Mouse (Mus musculus) frontal cortex, postnatal 25 days (tissue): ENCODE data around the gene Arrdc2.
"Not testable (repeated sequence)": the region's sequence is repeated elsewhere in the genome, so short reads cannot be mapped to it uniquely, and the experiment has no call there.

Experiments
- DNase-seq, 2 experiments: peaks; one replicate each; pipeline ENCODE4 v3.0.0; 2022; ENCODE audit warnings: low spot score in 2 of 2

Arrdc2 gene

DNA sequence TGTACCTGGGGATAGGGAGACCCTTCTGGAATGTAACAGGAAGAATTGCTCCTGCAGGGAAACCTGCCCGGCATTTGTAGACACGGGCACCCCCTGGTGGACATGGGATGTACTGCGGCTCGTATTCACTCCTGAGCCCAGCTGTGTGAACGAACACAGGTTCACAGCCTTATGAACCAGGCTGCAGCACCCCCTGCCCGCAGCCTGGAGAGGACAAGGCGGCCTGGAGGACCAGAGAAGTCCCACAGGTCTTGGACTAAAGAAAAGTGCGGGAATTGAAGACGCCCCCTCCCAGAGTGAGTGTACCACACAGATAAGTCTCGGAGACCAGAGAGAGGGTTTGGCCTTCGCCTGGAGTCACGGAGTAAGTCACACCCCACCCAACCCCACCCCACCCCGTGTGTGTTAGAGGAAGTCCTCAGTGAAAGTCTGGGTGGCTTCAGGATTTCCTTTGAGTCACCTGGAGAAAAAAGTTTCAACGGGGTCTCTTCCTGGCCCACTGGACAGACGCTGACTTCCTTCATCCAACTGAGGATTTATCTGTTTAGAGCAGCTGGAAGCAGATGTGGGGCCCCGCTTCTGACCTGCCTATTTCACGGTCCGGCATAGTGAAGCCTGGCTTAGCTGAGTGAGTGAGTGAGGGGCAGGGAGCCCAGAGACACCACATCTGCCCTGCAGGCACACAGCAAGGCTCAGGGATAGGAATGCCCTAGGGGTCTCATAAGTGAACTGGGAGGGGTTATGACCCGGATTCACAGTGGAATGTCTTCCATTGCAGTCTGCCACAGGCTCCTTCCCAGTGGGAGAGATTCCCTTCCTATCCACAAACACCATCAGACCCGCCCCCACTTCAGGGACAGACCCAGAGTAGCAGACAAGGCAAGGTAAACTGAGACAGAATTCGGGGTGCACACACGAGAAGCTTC, 1.9 kb upstream of the Arrdc2 start:
- peak; percentile 95 to 98 for DNase-seq

DNA sequence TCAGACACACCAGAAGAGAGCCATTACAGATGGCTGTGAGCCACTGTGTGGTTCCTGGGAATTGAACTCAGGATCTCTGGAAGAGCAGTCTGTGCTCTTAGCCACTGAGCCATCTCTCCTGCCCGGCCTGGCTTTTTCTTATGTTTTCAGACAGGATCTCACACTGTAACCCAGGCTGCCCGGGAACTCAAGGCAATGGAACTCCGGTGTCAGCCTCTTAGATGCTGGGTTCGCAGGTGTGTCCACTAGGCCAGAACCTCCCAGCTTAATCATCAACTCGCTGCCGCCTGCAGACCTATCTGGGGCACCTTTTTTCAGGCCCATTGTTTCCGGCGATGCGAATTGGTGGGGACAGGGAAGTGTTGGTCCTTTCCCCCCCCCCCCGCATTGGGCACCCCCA, 1.1 kb upstream of the Arrdc2 start:
- DNase-seq, result no peak

DNA sequence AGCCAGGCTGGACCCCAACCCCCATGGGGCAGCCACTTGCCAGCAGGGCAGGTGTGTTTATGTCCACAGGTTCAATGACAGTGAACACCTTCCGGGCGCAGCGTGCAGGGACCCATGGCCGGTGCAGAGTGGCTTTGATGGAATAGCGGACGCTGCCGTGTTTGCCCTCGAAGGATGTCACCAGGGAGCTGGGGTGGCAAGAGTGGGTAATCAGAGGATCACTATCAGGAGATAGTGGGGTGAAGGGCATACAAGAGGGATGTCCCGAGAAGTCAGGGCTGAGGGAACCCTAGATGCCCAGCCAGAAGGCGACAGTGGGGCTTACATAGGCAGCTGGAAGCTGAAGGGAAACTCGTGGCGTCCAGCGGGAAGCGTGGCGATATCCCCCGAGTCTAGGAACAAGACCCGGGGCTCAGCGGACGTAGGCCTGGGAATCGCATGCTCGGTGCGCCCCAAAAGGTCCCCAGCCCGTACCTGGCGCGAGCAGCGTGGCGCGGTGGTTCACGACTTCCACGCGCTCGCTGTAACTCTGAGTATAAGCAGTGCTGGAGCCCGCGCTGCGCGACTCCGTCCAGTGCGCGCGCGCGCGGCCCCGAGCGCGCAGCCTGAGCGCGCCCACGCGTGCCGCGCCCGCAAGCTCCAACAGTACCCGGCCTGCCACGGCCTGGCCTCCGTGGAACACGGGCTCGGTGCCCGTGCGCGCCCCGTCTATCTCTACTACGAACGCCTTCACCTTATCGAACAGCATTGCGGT, 689 bp downstream of the Arrdc2 start:
- no peak for DNase-seq

DNA sequence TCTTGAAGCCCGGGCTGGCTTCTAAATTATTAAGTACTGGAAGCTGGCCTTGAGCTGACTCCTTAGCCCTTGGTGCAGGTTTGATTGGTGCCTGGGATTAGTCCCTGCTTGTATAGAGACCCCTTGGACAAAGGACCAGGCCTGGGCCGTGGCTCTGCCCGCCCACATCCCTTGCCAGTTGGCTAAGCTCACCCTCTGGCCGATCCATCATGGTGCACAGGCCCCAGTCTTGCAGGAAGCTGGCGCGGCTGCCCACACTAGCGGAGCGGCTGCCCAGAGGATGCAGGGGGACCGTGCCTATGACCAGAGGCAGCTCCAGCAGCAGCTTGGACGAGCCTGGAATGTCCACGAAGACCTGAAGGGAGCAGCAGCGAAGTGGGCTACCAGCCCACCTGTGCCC, 2.9 kb downstream of the Arrdc2 start:
- no peak for DNase-seq

DNA sequence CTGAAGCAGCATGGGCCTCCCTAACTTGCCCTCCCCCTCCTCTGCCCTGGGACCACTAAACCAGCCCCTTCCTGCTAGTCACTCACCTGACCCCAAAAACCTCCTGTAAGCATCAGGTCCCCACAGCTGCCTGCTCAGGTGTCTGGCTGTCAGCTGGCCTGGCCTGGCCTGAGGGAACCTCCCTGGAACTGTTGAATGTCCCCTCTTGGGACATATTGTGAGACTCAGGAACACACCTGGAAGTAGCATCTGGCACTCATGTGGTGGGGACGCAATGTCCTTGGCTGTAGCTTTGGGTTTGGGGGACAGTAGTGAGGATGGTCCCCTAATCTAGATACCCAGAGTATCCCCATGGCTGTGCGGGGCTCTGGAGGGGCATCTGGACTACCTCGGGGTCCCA, 5.4 kb downstream of the Arrdc2 start:
- no peak for DNase-seq

DNA sequence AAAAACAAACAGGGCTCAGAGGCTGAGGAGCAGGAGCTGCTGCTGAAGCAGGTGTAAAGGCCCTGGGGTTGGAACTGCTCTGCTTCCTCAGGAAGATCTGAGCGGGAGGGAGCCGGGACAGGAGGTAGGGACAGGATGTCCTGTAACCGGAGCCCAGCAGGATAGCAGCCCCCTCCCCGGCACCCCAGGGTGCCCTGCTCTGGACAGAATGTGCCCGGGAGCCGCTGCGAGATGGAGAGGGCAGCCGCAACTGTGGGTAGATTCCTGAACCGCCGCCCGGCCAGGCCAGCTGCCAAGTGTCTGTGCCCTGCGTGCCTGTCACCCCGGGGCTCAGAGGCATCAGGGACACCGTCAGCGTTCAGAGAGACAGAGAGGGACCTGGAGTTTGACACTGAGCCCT, 6.0 kb downstream of the Arrdc2 start:
- no peak for DNase-seq

DNA sequence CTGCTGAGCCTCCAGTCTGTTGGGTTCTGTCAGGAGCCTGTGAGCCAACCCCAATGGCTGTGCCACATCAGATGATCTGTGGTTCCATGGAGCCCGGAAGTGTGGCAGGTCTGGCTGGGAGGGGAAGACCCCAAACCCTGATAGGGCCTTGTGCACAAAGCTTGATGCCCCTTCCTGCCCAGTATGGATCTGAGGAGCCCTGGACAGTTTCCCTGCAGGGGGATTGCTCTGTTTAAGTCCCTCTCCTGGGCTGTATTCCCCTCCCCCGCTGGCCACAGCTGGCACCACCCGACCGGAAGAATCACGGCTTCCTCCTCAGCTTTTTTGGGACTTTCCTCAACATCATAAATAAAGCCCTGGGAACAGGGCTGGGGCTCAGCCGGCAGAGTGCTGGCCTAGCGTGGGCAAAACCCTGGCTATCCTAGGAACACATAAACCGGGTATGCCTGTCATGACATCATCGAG, 6.5 kb downstream of the Arrdc2 start:
- DNase-seq, result no peak

DNA sequence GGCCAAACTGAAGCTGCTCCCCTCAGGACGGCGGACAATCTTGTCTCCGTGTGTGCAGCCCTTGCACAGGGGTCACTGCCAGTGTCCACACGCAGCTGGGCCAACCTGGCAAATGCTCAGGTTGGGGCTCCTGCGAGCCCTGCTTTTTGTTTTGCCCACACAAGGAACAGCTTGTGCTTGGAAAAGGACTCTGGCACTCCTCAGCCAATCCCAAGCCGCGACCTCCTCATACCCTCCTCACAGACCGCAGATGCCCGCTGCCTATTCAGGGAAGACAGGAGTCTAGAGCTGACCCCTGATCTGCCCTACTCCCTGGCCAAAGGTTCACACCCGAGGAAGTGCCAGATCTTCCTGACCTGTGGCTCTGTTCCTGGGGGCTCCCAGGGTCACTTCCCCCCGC, 7.1 kb downstream of the Arrdc2 start:
- DNase-seq, result no peak

- no peak for DNase-seq
These were observed 8.0 kb downstream of the Arrdc2 start for GRCm38 (mm10) chr8:70831517-70831916.

DNA sequence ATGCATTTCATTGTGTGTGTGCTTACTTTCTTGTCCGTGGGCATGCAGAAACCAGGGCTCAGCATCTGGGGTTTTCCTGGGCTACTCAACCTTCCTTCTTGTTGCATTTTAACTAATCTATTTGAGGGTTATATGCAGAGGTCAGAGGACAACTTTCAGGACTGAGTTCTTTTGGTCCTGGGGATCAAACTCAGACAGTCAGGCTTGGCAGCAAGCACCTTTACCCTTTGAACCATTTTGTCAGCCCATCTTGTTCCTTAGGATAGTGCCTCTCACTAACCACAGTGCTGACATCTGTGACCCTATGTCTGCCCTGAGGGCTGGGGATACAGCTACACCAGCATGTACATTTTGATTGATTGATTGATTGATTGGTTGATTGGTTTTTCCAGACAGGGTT, 11.7 kb downstream of the Arrdc2 start:
- DNase-seq, result no peak

DNA sequence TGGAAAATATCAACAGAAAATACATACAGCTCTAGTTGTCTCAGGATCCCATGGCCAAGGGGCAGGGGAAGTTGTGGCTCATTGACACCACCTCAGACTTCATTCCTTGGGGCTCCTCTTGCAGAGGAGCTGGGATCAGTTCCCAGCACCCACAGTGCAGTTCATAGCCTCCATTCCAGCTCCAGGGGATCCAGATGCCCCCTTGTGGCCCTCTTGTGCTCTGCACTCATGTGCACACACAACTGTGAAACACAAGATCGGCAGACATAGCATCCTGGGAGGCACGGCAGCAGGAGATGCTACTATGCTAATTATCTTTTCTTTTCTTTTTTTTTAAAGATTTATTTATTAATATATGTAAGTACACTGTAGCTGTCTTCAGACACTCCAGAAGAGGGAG, 12.5 kb downstream of the Arrdc2 start:
- no peak for DNase-seq

GRCm38 (mm10) chr8:70825816-70826215, 13.7 kb downstream of the Arrdc2 start:
- no peak for DNase-seq

GRCm38 (mm10) chr8:70823802-70824201, 15.7 kb downstream of the Arrdc2 start:
- DNase-seq, result no peak

DNA sequence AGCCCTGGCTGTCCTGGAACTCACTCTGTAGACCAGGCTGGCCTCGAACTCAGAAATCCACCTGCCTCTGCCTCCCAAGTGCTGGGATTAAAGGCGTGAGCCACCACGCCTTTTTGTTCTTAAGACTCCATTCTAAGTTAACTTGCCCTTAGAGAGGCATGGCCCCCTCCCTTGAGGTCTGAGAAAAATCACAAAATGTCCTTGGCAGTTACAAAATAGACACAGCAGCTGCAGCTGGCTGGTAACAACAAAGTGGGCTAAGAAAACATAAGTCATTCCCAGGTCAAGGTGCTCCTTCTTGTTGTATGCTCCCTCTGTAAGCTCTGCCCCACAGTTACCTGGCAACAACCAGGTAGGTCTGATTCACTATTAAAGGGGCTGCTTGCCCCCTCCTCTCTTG, 16.9 kb downstream of the Arrdc2 start:
- DNase-seq, result not testable (repeated sequence)

- DNase-seq, result no peak
These were observed 17.5 kb downstream of the Arrdc2 start for GRCm38 (mm10) chr8:70821992-70822391.

DNA sequence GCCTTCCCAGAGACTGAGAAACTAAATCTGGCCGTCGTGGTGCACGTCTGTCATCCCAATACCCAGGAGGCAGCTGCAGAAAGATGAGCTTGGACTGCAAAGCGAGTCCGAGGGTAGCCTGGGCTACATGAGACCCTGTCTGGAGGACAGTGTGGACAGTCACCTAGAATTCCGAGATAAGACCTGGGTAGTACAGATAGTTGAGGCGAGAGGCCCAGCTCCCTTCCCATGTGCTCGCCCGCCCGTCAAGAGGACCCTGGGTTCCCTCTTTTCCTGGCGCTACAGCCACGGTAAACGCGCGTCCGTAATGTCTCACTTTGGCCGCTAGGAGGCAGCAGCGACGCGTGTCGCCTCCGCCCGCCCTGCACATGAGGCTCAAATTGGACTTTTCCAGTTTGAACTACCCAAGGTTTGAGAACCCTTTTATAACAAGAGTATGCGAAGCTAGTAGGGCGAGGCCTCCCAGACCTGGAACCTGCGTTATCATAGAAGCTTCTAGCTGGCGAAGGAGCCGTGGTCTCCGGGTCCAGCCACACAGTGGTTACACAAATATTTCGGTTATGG, 18.0 kb downstream of the Arrdc2 start:
- DNase-seq, result peak in 1 of 2 experiments; percentile 54

DNA sequence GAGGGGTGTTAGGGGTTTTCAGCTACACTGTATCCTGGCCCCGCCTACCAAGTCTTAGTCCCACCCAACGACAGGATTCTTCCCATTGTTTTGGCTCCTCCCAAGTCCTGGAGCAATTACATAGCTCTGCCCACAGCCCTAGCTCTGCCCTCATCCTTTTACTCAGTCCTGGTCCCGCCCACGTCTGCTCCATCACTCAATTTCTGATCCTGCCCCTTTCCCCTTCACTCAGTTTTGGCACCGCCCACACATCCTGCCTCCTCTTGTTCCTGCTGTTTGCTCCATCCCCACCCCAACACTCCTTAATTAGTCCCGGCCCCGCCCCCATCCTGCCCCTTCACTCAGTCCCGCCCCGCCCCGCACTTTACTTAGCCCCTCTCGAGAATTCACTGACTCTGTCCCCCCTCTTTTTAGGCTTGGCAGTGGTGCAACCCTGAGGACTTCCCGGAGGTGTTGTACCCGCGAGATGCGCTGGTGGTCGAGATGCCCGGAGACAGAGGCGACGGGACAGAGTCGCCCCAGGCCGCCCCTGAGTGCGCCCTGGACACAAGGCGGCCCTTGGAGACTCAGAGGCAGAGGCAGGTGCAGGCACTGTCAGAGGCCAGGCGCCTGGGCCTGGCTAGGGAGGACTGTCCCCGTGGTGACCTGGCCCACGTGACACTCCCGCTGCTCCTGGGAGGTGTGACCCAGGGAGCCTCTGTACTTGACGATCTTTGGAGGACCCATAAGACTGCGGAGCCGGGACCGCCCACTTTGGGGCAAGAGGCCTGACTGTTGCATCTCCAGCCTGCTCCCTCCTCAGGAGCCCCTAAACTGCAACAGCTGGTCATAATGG, 19.2 kb downstream of the Arrdc2 start:
- DNase-seq, result no peak

GRCm38 (mm10) chr8:70816679-70817078, 22.8 kb downstream of the Arrdc2 start:
- DNase-seq, result no peak

- no peak for DNase-seq
These were observed 26.6 kb downstream of the Arrdc2 start for GRCm38 (mm10) chr8:70812885-70813284.

DNA sequence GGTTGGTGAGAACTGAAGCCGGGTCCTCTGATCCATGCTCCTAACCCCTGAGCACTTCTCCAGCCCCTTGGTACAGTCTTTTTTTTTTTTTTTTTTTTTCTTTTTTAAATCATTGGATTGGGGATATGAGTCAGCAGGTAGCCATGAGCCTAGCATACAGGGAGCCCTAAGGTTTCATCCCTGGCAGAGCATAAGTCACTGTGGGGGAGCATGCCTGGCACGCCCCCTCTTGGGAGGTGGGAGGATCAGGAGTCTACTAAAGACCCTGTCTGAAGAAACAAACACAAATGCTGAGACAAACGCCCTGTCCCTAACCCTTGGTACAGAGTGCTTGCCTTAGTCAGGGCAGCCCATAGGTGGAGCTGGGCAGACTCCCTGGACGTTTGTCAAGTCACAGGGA, 27.5 kb downstream of the Arrdc2 start:
- no peak for DNase-seq

GRCm38 (mm10) chr8:70810962-70811680, 28.4 kb downstream of the Arrdc2 start:
- no peak for DNase-seq
